Mouse (Mus musculus) monocyte, adult 5-6 weeks (primary cell): Measurements from ENCODE around the gene Rab23. TPM values are rescaled to one million over a fixed set of nuclear protein-coding genes. Genes with fewer than 3 reads are reported as not detected.

Source experiments
- ATAC-seq: fragments of 153-309, 156-312 bp; replicated peaks from 2 replicates; pipeline ENCODE4 v1.8.0; 2017; ENCODE audit warnings: mild to moderate bottlenecking; ENCODE audit not compliant: low TSS enrichment, insufficient number of reproducible peaks, severe bottlenecking, poor library complexity, low FRiP score
- total RNA-seq: library from RNA; stranded (forward); fragments of 200-1000, 200-491, 200-594 nt; gene quantifications from 3 replicates; pipeline ENCODE4 v1.2.3, GENCODE M21; 2017

Rab23 gene
- 0.57 to 4.4 TPM (median 1.8 TPM) in 3 replicates for total RNA-seq

- 0 out of 2 replicates have a peak, but pooled peaks have one; percentile 50 for ATAC-seq
These were observed at the start of gene Rab23 for GRCm38 (mm10) chr1:33719733-33720225. Gene Rab23 (plus strand): TSS chr1:33719887.

- peak; percentile 78 for ATAC-seq
These were observed 49.5 kb upstream of the Rab23 start for GRCm38 (mm10) chr1:33670164-33670616.

GRCm38 (mm10) chr1:33671441-33671840, 48.2 kb upstream of the Rab23 start:
- no peak for ATAC-seq

DNA sequence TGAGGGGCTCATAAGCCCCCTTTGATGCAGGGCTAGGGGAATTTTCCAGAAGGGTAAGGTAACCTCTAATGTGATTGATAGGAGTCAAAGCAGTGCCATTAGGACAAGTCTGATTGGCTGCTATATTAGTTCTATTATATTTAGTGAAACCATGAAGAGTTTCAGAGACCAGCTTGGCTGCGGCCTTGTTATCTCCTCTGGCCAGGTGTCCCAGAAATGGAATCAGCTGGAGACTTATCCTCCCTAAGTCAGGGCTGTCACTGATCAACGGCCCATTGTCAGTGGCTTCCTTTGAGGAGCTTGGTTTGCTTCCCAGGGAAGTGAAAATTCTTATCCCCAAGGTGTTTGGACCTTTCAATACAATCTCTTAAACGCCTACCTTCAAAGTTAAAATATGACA, 47.6 kb upstream of the Rab23 start:
- no peak for ATAC-seq

DNA sequence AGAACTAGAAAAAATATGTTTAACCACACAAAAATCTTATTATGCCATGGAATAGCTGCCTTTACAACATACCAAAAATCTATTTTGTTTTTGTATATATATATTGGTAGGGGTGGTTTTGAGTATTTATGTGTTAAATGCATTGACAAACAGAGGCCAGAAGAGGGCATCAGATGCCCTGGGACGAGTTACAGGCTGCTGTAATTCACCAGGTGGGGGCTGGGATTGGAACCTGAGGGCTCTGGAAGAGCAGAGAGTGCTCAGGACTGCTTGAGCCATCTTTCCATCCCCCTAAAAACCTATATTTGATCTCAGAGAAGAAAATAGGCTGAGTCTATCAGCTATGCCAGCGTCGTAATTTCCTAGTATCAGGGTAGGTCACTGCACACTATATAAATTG, 47.2 kb upstream of the Rab23 start:
- ATAC-seq = no peak

GRCm38 (mm10) chr1:33673158-33673960, 46.3 kb upstream of the Rab23 start:
- ATAC-seq = no peak

GRCm38 (mm10) chr1:33680435-33680834, 39.3 kb upstream of the Rab23 start:
- ATAC-seq = no peak

DNA sequence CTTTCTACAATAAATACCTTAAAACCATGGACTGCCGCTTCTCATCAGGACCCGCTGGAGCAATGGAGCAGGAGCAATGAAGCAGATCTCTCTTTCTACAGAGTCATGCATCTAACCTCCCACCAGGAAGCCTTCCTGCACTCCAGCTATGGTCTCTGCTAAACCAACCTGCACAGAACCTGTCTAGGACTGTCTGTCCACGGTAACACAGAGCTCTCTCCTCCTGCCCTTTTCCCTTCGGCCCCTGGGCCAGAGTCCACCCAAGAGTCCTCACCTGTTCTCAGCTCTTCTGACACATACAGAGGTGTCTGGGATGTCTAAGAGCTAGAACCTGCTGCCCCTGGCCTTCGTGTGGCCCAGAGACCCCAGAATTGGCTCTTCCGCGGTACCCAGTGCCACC, 38.8 kb upstream of the Rab23 start:
- ATAC-seq = 0 out of 2 replicates have a peak, but pooled peaks have one; percentile 22

DNA sequence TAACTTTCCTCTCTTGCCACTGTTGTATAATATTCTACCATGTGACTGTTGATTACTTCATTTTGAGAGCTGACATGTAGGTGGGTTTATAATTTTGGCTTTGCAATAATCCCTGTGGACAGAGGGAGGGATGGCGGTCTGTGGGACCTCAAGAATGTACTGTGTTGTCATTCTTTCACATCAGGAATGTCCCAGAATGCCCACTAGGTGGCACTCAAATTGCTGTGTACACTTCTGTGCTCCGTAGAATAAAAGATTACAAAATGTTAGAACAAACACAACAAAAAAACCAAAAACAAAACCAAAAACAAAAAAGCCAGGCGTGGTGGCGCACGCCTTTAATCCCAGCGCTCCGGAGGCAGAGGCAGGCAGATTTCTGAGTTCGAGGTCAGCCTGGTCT, 35.2 kb upstream of the Rab23 start:
- ATAC-seq = no peak

- no peak for ATAC-seq
These were observed 30.9 kb upstream of the Rab23 start for GRCm38 (mm10) chr1:33688810-33689209.

DNA sequence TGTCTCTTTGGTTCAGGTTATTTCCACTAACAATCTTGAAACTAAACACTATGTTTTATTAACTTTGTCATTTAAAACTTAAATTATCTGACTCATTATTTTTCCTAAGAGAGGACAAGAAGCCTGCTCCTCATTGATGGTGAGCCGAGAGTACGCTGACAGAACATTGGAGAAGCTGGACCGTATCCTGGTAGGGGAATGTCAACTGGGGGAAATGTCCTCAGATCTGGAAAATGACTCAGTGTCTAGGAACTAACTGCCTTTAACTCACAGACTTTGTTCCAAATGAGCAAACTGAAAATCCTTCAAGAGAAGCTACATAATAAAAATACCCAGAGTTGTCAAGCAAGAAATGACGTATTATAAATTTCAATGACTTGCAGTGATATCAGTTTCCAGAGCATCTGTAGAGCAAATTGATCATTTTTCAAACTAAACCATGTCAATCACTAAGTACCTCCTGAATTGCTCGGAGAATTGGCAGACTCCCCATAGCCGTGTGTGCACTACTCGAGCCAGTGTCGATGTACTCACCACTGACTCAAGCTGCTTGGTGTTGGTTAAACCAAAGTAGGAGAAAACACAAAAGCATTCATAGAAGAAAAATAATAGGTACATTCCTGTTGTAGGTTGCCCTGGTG, 30.1 kb upstream of the Rab23 start:
- ATAC-seq = no peak

DNA sequence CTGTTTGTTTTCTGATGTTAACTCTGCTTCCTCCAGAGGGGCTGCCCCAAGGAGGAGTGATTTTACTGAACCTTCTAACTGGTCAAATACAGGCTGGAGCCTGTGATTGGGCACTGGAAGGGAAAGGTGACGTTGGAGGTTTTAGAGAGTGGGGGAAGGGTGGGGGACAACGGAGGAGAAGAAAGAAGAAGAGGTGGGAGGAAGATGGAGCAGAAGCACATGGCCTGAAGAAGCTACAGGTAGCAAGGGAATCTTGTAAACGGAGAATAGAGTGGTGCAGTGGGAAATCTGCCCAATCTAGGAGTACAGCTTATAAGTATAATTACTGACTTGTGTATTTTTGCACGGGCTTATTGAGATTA, 29.6 kb upstream of the Rab23 start:
- no peak for ATAC-seq

DNA sequence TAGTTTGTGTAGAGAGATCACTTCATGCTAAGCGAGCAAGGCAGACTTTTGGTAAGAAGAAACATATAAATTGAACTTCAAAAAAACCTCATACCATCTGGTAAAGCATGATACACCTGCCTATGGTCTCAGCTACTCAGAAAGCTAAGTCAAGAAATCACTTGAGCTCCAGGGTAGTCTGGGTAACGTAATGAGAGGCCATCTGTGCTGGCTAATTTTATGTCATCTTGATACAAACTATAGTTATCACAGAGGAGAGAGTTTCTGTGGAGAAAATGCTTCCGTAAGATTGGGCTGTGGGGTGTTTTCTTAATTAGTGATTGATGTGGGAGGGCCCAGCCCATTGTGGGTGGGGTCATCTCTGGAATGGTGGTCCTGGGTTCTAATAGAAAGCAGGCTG, 25.8 kb upstream of the Rab23 start:
- ATAC-seq = no peak

GRCm38 (mm10) chr1:33696016-33696415, 23.7 kb upstream of the Rab23 start:
- no peak for ATAC-seq

DNA sequence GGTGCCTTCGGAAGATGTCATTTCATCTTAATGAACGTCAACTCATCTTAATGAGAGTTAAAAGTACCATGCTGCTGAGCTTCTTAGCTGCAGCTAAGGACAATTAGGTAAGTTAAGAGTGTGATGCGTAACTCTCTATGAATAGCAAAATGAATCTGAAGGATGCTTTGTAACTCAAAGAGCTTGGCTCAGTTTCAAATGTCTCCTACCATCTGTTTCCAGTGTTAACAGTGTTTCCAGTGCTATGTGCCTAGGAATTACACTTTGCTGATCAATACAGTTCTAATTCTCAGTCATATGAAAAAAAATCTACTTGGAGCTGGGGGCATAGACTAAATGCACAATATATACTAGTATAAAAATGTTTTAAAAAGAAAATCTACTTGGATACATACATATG, 18.4 kb upstream of the Rab23 start:
- ATAC-seq = no peak

- no peak for ATAC-seq
These were observed 10.1 kb upstream of the Rab23 start for GRCm38 (mm10) chr1:33709615-33710014.

DNA sequence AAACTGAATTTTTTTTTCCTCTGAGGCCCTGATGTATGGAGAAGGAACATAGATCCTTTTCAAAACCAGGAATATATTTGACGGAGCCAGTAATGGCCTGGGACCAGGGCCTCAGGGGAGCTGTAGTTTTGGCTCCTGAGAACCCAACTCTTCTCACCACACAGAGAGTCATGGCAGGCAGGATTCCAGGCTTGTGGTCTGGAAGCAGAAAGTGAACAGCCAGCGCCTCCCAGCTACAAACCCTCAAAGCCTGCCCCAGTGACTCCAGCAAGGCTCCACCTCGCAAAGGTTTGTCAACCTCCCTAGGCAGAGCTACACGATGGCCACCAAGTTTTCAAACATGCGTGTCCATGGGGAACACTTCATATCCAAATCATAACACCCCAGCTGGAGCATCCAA, 7.7 kb upstream of the Rab23 start:
- ATAC-seq = no peak

GRCm38 (mm10) chr1:33714796-33715195, 4.9 kb upstream of the Rab23 start:
- no peak for ATAC-seq

- no peak for ATAC-seq
These were observed 2.1 kb upstream of the Rab23 start for GRCm38 (mm10) chr1:33717636-33718035.

DNA sequence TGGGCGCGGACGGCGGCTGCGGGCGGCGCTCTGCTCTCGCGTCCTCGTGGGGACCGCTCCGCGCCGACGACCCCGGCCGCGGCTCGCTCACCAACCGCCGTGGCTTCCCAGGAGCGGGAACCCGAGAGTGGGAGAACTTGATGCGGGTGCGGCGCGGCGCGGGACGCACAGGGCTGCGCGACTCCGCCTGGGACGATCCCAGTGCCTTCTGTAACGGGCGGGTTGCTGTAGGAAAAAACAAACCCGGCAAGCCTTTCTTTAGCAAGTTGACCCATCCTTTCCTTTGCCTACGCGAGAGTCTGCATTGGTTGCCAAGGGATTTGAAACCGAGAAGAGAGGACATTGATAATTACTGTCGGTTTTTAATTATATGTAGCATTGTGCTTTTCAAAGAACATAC, 544 bp downstream of the Rab23 start:
- no peak for ATAC-seq
